Mouse (Mus musculus): Measurements from ENCODE around the gene Adipor1.

Adipor1 gene

GRCm38 (mm10) chr1:134415168-134415831, at the start of gene Adipor1:
Adipor1 (plus strand) TSS chr1:134415378.
- DNase-seq (ENCODE audit: low spot score): peak; percentile 92

GRCm38 (mm10) chr1:134365491-134365890, 49.7 kb upstream of the Adipor1 start:
- no peak for DNase-seq (ENCODE audit: low spot score)

- DNase-seq (ENCODE audit: low spot score): peak; percentile 72
Observed at GRCm38 (mm10) chr1:134368777-134369337, 46.3 kb upstream of the Adipor1 start.

- no peak for DNase-seq (ENCODE audit: low spot score)
Observed at GRCm38 (mm10) chr1:134374124-134374523, 41.1 kb upstream of the Adipor1 start.

- DNase-seq (ENCODE audit: low spot score): no peak
Observed at GRCm38 (mm10) chr1:134381051-134381450, 34.1 kb upstream of the Adipor1 start.

- no peak for DNase-seq (ENCODE audit: low spot score)
Observed at GRCm38 (mm10) chr1:134381795-134382625, 33.2 kb upstream of the Adipor1 start.

- DNase-seq (ENCODE audit: low spot score): no peak
Observed at GRCm38 (mm10) chr1:134384581-134384980, 30.6 kb upstream of the Adipor1 start.

GRCm38 (mm10) chr1:134385176-134385575, 30.0 kb upstream of the Adipor1 start:
- DNase-seq (ENCODE audit: low spot score): no peak

GRCm38 (mm10) chr1:134385666-134386065, 29.5 kb upstream of the Adipor1 start, which contains the start of gene 4933406M09Rik:
4933406M09Rik (plus strand) TSS chr1:134385940.
- no peak for DNase-seq (ENCODE audit: low spot score)

GRCm38 (mm10) chr1:134393827-134394226, 21.4 kb upstream of the Adipor1 start:
- DNase-seq (ENCODE audit: low spot score): no peak

GRCm38 (mm10) chr1:134398210-134398609, 17.0 kb upstream of the Adipor1 start:
- no peak for DNase-seq (ENCODE audit: low spot score)

GRCm38 (mm10) chr1:134399735-134400134, 15.4 kb upstream of the Adipor1 start:
- DNase-seq (ENCODE audit: low spot score): no peak

GRCm38 (mm10) chr1:134405509-134406413, 9.4 kb upstream of the Adipor1 start, which contains the start of gene Cyb5r1:
Cyb5r1 (plus strand) TSS chr1:134405559.
- DNase-seq (ENCODE audit: low spot score): peak; percentile 74

- DNase-seq (ENCODE audit: low spot score): no peak
Observed at GRCm38 (mm10) chr1:134406414-134406771, 8.8 kb upstream of the Adipor1 start.

GRCm38 (mm10) chr1:134408080-134408479, 7.1 kb upstream of the Adipor1 start:
- no peak for DNase-seq (ENCODE audit: low spot score)

- DNase-seq (ENCODE audit: low spot score): no peak
Observed at GRCm38 (mm10) chr1:134411706-134412629, 3.2 kb upstream of the Adipor1 start.

GRCm38 (mm10) chr1:134414038-134414437, 1.1 kb upstream of the Adipor1 start:
- no peak for DNase-seq (ENCODE audit: low spot score)

- DNase-seq (ENCODE audit: low spot score): no peak
Observed at GRCm38 (mm10) chr1:134414501-134415167, 544 bp upstream of the Adipor1 start.

GRCm38 (mm10) chr1:134418414-134418975, 3.3 kb downstream of the Adipor1 start:
- no peak for DNase-seq (ENCODE audit: low spot score)

GRCm38 (mm10) chr1:134419176-134419575, 4.0 kb downstream of the Adipor1 start:
- DNase-seq (ENCODE audit: low spot score): no peak
